Mouse (Mus musculus): ENCODE data around the gene Cnot11. TPM values are rescaled to one million over a fixed set of nuclear protein-coding genes. Genes with fewer than 3 reads are reported as not detected.
"Not testable (repeated sequence)": the region's sequence is repeated elsewhere in the genome, so short reads cannot be mapped to it uniquely, and the experiment has no call there.

The Cnot11 gene
- polyA plus RNA-seq, 1 experiment from 2014 or later = 19.4 TPM

GRCm38 (mm10) chr1:39581215-39581614 lies 46.4 kb downstream of the Cnot11 start:
- no peaks in the 10 kb centered on the region for H3K27me3 ChIP-seq
- H3K27ac ChIP-seq (replicated peaks) = no peak overlapping the region
- H3K9ac ChIP-seq = no peak overlapping the region
- peaks cover 5% of the 10 kb centered on the region; the same call in 1 of the 2 replicates for H3K4me1 ChIP-seq
- H3K9me3 ChIP-seq (replicated peaks) = no peaks in the 10 kb centered on the region
- 76% methylated on average over 2 of the region's 3 CpGs for WGBS
- ATAC-seq (ENCODE audit: insufficient number of reproducible peaks, low FRiP score, low TSS enrichment, low read depth) = no peak
- H3K4me2 ChIP-seq (replicated peaks) = no peak overlapping the region
- no peak overlapping the region for H3K4me3 ChIP-seq (replicated peaks)
- H3K36me3 ChIP-seq = no peaks in the 10 kb centered on the region

- no peak for ATAC-seq (ENCODE audit: insufficient number of reproducible peaks, low FRiP score, low TSS enrichment, low read depth)
- Histone ChIP-seq H3K27me3 (no peaks in the 10 kb centered on the region), H3K9me3 (replicated peaks) (no peaks in the 10 kb centered on the region), H3K4me2 (replicated peaks) (no peak overlapping the region), H3K27ac (replicated peaks) (no peak overlapping the region), H3K36me3 (no peaks in the 10 kb centered on the region), H3K9ac (no peak overlapping the region), H3K4me3 (replicated peaks) (no peak overlapping the region), H3K4me1 (no peaks in the 10 kb centered on the region)
- WGBS = 88% methylated on average over 9 of the region's 9 CpGs
Measured at GRCm38 (mm10) chr1:39583173-39583572, 48.4 kb downstream of the Cnot11 start.

GRCm38 (mm10) chr1:39585416-39585815 lies 50.6 kb downstream of the Cnot11 start:
- 82% methylated on average over 9 of the region's 9 CpGs for WGBS
- H3K36me3 ChIP-seq = no peaks in the 10 kb centered on the region
- no peaks in the 10 kb centered on the region for H3K27me3 ChIP-seq
- no peak overlapping the region for H3K9ac ChIP-seq
- no peak overlapping the region for H3K4me3 ChIP-seq (replicated peaks)
- H3K27ac ChIP-seq (replicated peaks) = no peak overlapping the region
- no peak for ATAC-seq (ENCODE audit: insufficient number of reproducible peaks, low FRiP score, low TSS enrichment, low read depth)
- no peaks in the 10 kb centered on the region for H3K9me3 ChIP-seq (replicated peaks)
- no peaks in the 10 kb centered on the region for H3K4me1 ChIP-seq
- no peak overlapping the region for H3K4me2 ChIP-seq (replicated peaks)

GRCm38 (mm10) chr1:39590193-39590592 lies 55.4 kb downstream of the Cnot11 start:
- H3K9me3 ChIP-seq (replicated peaks) = no peaks in the 10 kb centered on the region
- H3K27me3 ChIP-seq = no peaks in the 10 kb centered on the region
- 71% methylated on average over 5 of the region's 5 CpGs for WGBS
- no peaks in the 10 kb centered on the region for H3K36me3 ChIP-seq
- no peak overlapping the region for H3K27ac ChIP-seq (replicated peaks)
- no peaks in the 10 kb centered on the region for H3K4me1 ChIP-seq
- no peak overlapping the region for H3K4me2 ChIP-seq (replicated peaks)
- no peak overlapping the region for H3K9ac ChIP-seq
- no peak overlapping the region for H3K4me3 ChIP-seq (replicated peaks)
- ATAC-seq (ENCODE audit: insufficient number of reproducible peaks, low FRiP score, low TSS enrichment, low read depth) = no peak

- WGBS = 50% methylated on average over 1 of the region's 1 CpGs
- H3K36me3 ChIP-seq = not testable (repeated sequence)
Measured at GRCm38 (mm10) chr1:39591557-39591956, 56.8 kb downstream of the Cnot11 start.

GRCm38 (mm10) chr1:39592090-39592489 lies 57.3 kb downstream of the Cnot11 start:
- WGBS = 73% methylated on average over 4 of the region's 4 CpGs
- H3K4me3 ChIP-seq (replicated peaks) = no peak overlapping the region
- H3K9ac ChIP-seq = no peak overlapping the region
- H3K4me1 ChIP-seq = no peaks in the 10 kb centered on the region
- no peaks in the 10 kb centered on the region for H3K27me3 ChIP-seq
- H3K4me2 ChIP-seq (replicated peaks) = no peak overlapping the region
- no peak overlapping the region for H3K27ac ChIP-seq (replicated peaks)
- no peaks in the 10 kb centered on the region for H3K9me3 ChIP-seq (replicated peaks)
- ATAC-seq (ENCODE audit: insufficient number of reproducible peaks, low FRiP score, low TSS enrichment, low read depth) = no peak
- H3K36me3 ChIP-seq = no peaks in the 10 kb centered on the region

More at GRCm38 (mm10) chr1:39591557-39591956, 56.8 kb downstream of the Cnot11 start:
- not testable (repeated sequence) for ATAC-seq (ENCODE audit: insufficient number of reproducible peaks, low FRiP score, low TSS enrichment, low read depth); H3K9ac ChIP-seq; H3K4me3 ChIP-seq (replicated peaks); H3K4me2 ChIP-seq (replicated peaks); H3K27ac ChIP-seq (replicated peaks); H3K4me1 ChIP-seq; H3K9me3 ChIP-seq (replicated peaks); H3K27me3 ChIP-seq

GRCm38 (mm10) chr1:39593836-39594235 lies 59.0 kb downstream of the Cnot11 start:
- H3K27ac ChIP-seq (replicated peaks) = no peak overlapping the region
- no peaks in the 10 kb centered on the region for H3K36me3 ChIP-seq
- H3K4me3 ChIP-seq (replicated peaks) = no peak overlapping the region
- no peak for ATAC-seq (ENCODE audit: insufficient number of reproducible peaks, low FRiP score, low TSS enrichment, low read depth)
- H3K9ac ChIP-seq = no peak overlapping the region
- no peaks in the 10 kb centered on the region for H3K27me3 ChIP-seq
- 75% methylated on average over 10 of the region's 10 CpGs for WGBS
- H3K4me2 ChIP-seq (replicated peaks) = no peak overlapping the region
- H3K9me3 ChIP-seq (replicated peaks) = no peaks in the 10 kb centered on the region
- no peaks in the 10 kb centered on the region for H3K4me1 ChIP-seq

Other genes starting within 250 kb of the Cnot11 start
- gene Rpl31, start 167.2 kb upstream of the Cnot11 start, polyA plus RNA-seq (2015; fragmentation: Nextera tagmentation; extraction: Ambion mirVana) = 525 and 532 TPM in 2 replicates
- 12.7 and 14.1 TPM in 2 replicates for gene Tbc1d8, start 56.2 kb upstream of the Cnot11 start, polyA plus RNA-seq (2015; fragmentation: Nextera tagmentation; extraction: Ambion mirVana)
- 36.0 and 36.7 TPM in 2 replicates for gene Rnf149, start 42.4 kb downstream of the Cnot11 start, polyA plus RNA-seq (2015; fragmentation: Nextera tagmentation; extraction: Ambion mirVana)
- gene Creg2, start 116.5 kb downstream of the Cnot11 start, polyA plus RNA-seq (2015; fragmentation: Nextera tagmentation; extraction: Ambion mirVana) = 0.46 and 0.47 TPM in 2 replicates
- gene Rfx8, start 186.0 kb downstream of the Cnot11 start, polyA plus RNA-seq (2015; fragmentation: Nextera tagmentation; extraction: Ambion mirVana) = 3.2 and 3.7 TPM in 2 replicates

Measured in embryonic facial prominence, embryonic 15.5 days (tissue).